Mouse (Mus musculus) left cerebral cortex, adult 9 months (tissue): ENCODE data around the gene Ccdc173.

Source experiments
- DNase-seq, 2 experiments: peaks; one replicate each; pipeline ENCODE4 v3.0.0; 2022; ENCODE audit warnings: low spot score in 2 of 2

The Ccdc173 gene

GRCm38 (mm10) chr2:69788974-69789373 lies 401 bp downstream of the Ccdc173 start:
- DNase-seq, result no peak

DNA sequence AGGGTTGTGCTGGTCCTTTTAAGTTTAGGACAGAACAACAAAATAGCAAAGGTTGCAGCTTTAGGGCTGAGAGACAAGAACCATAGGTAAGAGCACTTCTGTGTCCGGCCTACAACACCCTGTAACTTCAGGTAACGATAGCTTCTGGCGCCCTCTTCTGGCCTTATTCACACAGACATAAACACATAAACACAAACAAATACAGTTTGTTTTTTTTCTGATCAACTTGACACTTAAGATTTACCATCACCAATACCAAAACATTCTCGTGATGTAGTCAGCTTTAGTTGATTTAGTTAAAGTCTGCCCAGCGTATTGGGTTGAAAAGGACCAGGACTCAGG lies 10.6 kb downstream of the Ccdc173 start:
- peak in 1 of 2 experiments; percentile 17 for DNase-seq

DNA sequence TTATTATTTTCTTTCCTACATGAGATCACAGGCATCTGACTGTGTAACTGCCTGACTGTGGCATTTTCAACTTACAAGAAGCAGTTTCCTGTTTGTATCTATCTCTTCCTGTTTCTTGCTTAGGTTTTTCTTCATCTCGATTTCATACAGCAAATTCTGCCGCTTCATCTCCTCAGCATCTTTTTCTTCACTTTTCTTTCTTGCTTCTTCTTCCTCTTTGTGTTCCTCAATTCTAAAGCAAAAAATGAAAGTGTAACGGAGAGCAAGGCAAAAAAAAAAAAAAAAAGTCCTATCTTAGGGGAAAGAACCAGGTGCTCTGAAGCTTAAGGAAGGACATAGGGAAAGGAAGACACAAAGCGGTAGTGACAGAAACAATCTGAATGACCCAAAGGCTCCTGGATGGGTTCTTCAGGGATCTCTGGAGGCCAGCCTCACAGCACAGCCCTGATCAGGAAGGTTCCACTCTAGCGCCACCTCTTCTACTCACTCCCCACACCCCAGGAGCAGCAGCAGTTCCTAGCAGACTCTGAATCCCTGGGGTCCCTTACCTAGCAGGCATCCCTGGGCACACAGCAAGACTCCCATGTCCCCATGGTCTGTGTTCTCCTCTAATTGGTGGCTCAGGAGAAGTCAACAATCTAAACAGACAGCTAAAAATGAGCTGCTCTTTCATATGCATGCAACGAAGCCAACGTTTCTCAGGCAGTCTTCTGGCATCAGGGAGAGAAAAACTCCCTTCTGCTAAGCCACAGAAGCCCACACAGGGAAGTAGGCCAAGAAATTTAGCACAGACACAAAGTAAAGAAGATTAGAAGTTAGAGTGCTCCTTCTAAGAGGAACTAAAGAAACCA lies 11.2 kb downstream of the Ccdc173 start:
- peak in 1 of 2 experiments; percentile 19 for DNase-seq

DNA sequence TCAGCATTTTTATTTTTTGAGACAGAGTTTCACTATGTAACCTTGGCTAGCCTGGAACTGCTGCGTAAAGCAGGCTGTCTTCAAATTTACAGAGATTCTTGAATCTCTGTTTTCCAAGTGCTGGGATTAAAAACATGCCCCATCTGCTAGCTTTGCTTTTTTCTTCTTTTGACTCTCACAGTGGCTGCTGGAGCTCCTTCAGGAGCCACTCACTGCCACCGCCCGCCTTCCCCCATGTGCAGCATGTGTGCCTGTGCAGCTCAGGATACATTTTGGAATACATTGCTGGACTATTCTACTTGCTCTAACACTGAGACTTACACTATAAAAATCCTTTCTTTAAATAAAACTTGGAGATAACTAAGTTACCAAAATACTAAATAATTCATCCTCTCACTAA lies 16.0 kb downstream of the Ccdc173 start:
- DNase-seq, result peak in 1 of 2 experiments; percentile 27

DNA sequence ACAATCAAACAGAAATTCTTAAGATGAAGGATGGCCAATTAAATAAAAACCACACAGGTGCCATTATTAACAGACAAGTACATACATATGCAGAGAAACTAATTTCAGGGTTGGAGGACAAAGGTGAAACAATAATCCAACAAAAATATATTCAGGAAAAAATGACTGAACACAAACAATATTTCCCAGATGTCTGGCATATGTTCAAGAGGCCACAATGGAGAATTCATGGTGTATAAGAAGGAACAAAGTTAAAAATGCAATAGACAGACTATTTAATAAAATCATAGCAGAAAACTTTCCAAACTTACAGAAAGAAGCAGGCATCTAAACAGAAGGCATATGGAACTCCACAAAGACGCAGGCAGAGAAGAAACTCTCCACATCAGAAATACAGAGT lies 24.7 kb downstream of the Ccdc173 start:
- no peak for DNase-seq

DNA sequence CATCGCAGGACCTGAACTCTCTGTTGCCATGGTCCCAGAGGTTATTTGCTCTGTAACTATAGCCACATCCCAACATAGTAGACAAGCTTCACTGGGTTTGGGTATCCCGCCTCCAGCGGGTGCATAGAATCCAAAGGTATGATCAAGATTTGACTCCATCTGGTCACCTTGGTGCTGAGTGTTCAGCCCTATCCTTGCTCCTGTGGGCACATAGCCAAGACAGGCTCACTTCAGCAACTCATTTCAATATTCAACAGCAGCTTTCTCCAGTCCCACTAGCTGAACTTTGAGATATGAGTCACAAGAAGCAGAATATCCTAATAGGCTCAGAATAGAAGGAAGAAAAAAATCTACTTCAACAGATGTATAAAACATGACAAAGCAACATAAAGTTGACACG lies 26.0 kb downstream of the Ccdc173 start:
- DNase-seq, result no peak

GRCm38 (mm10) chr2:69760980-69761379 lies 28.4 kb downstream of the Ccdc173 start:
- no peak for DNase-seq

- DNase-seq, result no peak
These were observed 44.3 kb downstream of the Ccdc173 start for GRCm38 (mm10) chr2:69745091-69745490.

DNA sequence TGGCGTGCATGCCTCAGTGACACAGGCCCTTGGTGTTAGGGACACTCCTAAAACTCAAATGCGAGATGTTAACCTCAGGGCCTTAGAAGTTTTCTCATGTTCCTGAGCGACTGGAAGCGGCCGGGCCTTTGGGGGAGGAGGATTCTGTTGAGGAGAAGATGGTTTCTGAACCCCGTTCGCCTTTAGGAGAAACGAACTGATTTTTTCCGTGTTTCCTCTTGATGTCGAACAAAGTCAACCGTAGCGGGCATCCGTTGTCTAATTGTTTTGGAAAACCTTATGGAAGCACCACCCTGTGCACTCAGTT lies 65.9 kb downstream of the Ccdc173 start:
- DNase-seq, result peak in 1 of 2 experiments; percentile 23

GRCm38 (mm10) chr2:69722650-69723518 lies 66.5 kb downstream of the Ccdc173 start:
- peak; percentile 79 to 96 for DNase-seq

DNA sequence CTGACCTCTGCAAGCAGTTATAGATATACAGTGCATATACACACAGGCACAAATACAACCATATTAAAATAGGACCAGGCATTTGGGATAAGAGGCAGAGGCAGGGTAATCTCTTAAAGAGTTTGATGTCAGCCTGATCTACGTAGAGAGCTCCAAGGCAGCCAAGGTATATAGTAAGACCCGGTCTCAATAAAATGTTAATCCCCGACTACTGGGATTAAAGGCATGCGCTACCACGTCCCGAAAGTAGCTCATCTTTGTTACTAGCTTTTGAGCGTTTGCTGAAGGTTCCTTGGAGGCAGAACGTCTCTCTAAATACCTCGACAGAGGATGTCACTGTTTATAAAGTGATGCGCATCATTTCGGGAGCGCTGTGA lies 67.1 kb downstream of the Ccdc173 start, which contains the start of gene Ppig:
TSS of gene Ppig (plus strand) at position 273 of the 377 bp plus-strand sequence.
- DNase-seq, result no peak

DNA sequence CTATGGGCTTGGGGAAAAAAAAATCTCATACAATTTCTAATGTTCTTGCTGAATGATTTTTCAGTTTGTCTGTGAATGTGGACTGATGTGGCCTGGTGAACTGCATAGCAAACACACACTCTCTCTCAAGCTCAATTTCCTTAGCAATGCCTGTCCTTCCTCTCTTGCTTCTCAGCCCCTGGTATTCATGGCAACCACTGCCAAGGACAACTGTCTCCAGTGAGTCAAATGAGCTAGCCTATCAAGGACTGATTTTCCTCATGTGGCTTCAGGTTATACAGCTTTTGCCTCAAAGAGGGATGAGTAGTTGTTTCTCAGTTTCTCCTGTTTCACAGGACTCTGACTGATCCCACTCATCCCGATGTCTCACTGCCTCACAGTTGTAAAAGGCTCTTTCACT lies 70.3 kb downstream of the Ccdc173 start:
- no peak for DNase-seq

GRCm38 (mm10) chr2:69716483-69716882 lies 72.9 kb downstream of the Ccdc173 start:
- no peak for DNase-seq

GRCm38 (mm10) chr2:69714126-69714525 lies 75.2 kb downstream of the Ccdc173 start:
- DNase-seq, result no peak

DNA sequence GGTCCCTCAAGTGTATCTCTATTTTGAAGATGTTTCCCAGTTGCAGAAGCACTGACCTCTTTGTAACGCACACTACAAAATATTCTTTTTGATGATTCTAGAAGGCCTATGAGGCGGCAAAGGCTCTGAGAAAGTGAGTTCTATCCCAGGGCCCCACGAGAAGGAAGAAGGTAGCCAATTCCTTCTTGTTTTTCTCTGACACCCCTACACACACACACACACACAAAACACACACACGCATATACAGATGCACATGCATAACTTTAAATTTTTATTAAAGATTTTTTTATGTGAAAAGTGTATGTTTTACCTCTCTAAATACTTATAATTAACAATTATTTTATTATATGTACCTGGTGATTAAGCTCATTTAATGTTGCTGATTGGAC lies 75.8 kb downstream of the Ccdc173 start:
- no peak for DNase-seq

DNA sequence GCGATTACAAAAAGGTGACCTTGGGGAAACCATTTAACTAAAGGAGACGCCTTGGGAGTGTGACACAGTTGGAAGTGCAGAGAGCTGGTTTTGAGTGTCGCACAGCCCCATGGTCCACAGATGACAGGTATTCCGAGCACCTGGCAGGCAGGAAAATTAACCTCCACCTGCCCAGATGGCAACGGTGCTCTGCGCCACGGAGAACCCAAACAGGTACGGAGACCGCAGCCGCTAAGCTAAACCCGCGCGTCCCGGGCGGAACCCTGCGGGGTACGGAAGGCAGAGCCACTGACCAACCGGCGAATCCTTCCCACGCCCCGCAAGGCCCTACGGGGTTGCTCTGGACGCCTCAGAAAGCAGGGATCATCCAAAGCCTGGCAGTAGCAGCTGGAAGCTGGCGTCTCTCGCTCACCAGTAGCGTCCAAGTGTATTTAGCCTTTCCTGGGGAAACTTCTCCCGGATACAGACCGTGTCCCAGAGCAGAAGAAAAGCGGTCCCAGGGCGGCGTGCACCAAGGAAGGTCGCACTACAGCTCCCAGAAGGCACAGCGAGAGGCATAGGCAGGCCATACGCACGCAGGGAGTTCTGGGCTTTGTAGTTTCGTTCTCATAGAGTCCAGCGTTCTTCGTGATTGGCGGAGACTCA lies 76.3 kb downstream of the Ccdc173 start, which contains the start of gene Fastkd1:
TSS of gene Fastkd1 (minus strand) at position 536 of the 645 bp plus-strand sequence.
- DNase-seq, result peak; percentile 80 to 97

DNA sequence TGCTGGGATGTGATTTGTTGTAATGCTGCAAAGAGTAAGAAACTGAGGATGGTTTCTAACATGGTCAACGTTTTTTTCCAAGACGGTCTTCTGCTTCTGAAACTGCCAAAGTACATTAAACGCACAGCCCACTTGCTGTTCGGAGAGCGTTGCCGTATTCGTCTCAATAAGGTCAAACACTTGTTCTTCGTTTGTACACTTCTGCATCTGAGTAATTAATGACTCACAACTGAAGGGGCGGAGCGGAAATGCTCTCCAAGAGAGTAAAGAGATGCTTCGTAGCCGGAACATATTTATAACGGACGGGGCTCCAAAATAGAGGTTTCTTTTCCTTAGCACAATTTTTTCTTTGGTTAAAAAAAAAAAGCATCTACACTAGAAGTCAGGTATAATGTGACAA lies 77.2 kb downstream of the Ccdc173 start:
- DNase-seq, result peak in 1 of 2 experiments; percentile 44
